Mouse (Mus musculus): ENCODE measurements around the gene Abca8a.

- TF ChIP-seq POLR2A (IDR thresholded peaks at IDR 0.05; ENCODE audit: control insufficient read depth, extremely low read depth, insufficient read depth, low read length, poor library complexity) (no peak), CTCF (IDR thresholded peaks at IDR 0.05; ENCODE audit: borderline replicate concordance, control insufficient read depth, extremely low read depth, insufficient read depth, low read length, poor library complexity) (no peak)
Observed at GRCm38 (mm10) chr11:110145421-110145820, 49.6 kb upstream of the Abca8a start.

Measured in thymus, adult 2 months (tissue).